Mouse (Mus musculus) heart, embryonic 12.5 days (tissue): Measurements from ENCODE around the gene Gna11. TPM values are rescaled to one million over a fixed set of nuclear protein-coding genes. Genes with fewer than 3 reads are reported as not detected.
A peak's percentile ranks its signal among the peaks of the same experiment; 100 is the strongest.

Experiments
- ATAC-seq: fragments of 200-750 bp; cut with Nextera tagmentation; 2 replicates; pipeline ENCODE4 v1.8.0; 2017; ENCODE audit warnings: moderate TSS enrichment, moderate library complexity; ENCODE audit not compliant: insufficient number of reproducible peaks, low FRiP score
- H3K27ac ChIP-seq: fragments of 300-500 bp; sonication (generic); 2 replicates; pipeline ENCODE4 v1.5.1; 2016; ENCODE audit warnings: mild to moderate bottlenecking, moderate library complexity; ENCODE audit not compliant: poor library complexity, severe bottlenecking
- H3K27me3 ChIP-seq: fragments of 300-500 bp; sonication (generic); replicated peaks from 2 replicates; pipeline ENCODE4 v1.6.1; 2016; ENCODE audit warnings: mild to moderate bottlenecking, moderate library complexity
- H3K36me3 ChIP-seq: fragments of 300-500 bp; sonication (generic); 2 replicates; pipeline ENCODE4 v1.6.1; 2016; ENCODE audit warnings: mild to moderate bottlenecking, moderate library complexity
- H3K4me1 ChIP-seq: fragments of 300-500 bp; sonication (generic); replicated peaks from 2 replicates; pipeline ENCODE4 v1.6.1; 2016; ENCODE audit warnings: mild to moderate bottlenecking
- H3K4me2 ChIP-seq: fragments of 300-500 bp; sonication (generic); 2 replicates; pipeline ENCODE4 v1.6.1; 2016; ENCODE audit warnings: mild to moderate bottlenecking, moderate library complexity
- H3K4me3 ChIP-seq: fragments of 300-500 bp; sonication (generic); 2 replicates; pipeline ENCODE4 v1.5.1; 2016; ENCODE audit warnings: mild to moderate bottlenecking
- H3K9ac ChIP-seq: fragments of 300-500 bp; sonication (generic); 2 replicates; pipeline ENCODE4 v1.6.1; 2016; ENCODE audit warnings: mild to moderate bottlenecking, moderate library complexity
- H3K9me3 ChIP-seq: fragments of 300-500 bp; sonication (generic); replicated peaks from 2 replicates; pipeline ENCODE4 v1.6.1; 2016; ENCODE audit warnings: mild to moderate bottlenecking, moderate library complexity
- WGBS: fragments of 180-500 bp; shearing (Covaris S2); methylation state at CpG from one replicate; pipeline ENCODE4 v1.1.7; 2016; 5-methylcytosine and 5-hydroxymethylcytosine counted together
- microRNA-seq: library from miRNA; unstranded; fragments of <30 nt; microRNA quantifications from one replicate; pipeline ENCODE4, GENCODE M21; 2017
- polyA plus RNA-seq: library from polyadenylated mRNA; unstranded; fragments of >200 nt; fragmentation: Nextera tagmentation; extraction: Ambion mirVana; gene quantifications from 2 replicates; pipeline ENCODE4 v1.2.1, GENCODE M21; 2016

Gene Gna11
- polyA plus RNA-seq, 1 experiment from 2014 or later, result 58.4 TPM

DNA sequence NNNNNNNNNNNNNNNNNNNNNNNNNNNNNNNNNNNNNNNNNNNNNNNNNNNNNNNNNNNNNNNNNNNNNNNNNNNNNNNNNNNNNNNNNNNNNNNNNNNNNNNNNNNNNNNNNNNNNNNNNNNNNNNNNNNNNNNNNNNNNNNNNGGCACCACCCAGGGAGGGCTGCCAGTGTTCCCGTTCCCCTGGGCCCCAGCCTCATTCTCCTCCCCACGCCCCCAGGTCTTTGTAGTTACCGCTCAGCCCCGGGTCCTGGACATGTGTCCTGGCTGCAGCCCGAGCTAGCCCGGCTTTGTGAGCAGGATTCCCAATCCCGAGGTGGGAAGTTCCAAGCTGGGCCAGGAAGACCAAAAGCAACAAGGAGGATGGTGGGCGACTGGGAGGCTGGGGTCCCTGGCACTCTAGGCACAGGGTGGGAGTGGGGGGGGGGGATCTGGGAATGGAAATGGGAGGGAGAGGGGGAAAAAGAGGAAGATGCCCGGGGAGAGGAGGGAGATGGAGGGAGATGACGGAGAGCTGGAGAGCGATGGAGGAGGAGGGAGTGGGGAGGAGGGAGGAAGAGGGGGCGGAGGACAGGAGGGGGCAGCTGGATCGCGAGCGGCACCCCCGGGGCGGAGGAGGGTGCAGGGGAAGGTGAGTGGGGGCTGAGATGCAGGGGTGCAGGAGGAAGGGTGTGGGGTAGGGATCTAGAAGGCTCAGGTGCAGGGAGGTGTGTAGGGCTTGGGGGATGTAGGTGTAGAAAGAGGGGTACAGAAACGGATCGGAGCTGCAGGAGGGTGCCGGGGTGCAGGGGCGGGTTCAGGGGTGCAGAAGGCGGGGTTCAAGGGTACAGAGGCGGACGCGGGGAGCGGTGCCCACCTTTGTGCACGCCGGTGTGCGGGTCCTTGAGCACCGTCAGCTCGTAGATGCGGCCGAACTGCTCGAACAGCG, 63.1 kb downstream of the Gna11 start:
- Histone ChIP-seq H3K4me3 (peak overlapping the region; percentile 51), H3K4me1 (peaks cover 8% of the 10 kb centered on the region), H3K4me2 (peak overlapping the region; percentile 90), H3K9ac (peak overlapping the region; percentile 67), H3K36me3 (peaks cover 9% of the 10 kb centered on the region), H3K27ac (no peak overlapping the region), H3K9me3 (no peaks in the 10 kb centered on the region), H3K27me3 (peaks cover 56% of the 10 kb centered on the region)
- ATAC-seq, result no peak
- WGBS, result 6% methylated on average over 35 of the region's 35 CpGs

Small RNA genes within 50 kb of the gene (microRNA-seq; reads per million reads assigned to microRNA genes)
- not detected for gene Gm25595

Other genes starting within 250 kb of the Gna11 start
- 37.3 and 40.3 TPM in 2 replicates for gene Cactin, start 224.1 kb downstream of the Gna11 start, polyA plus RNA-seq
- gene Tbxa2r, start 216.5 kb downstream of the Gna11 start, polyA plus RNA-seq, result 13.4 TPM in 2 replicates
- not detected in 2 replicates for gene Gipc3, start 201.9 kb downstream of the Gna11 start, polyA plus RNA-seq
- 107 and 109 TPM in 2 replicates for gene Hmg20b, start 194.7 kb downstream of the Gna11 start, polyA plus RNA-seq
- gene Mfsd12, start 187.7 kb downstream of the Gna11 start, polyA plus RNA-seq, result 13.0 and 13.4 TPM in 2 replicates
- 0.82 and 0.91 TPM in 2 replicates for gene 4930404N11Rik, start 179.4 kb downstream of the Gna11 start, polyA plus RNA-seq
- 96.4 and 99.5 TPM in 2 replicates for gene Fzr1, start 166.7 kb downstream of the Gna11 start, polyA plus RNA-seq
- 66.7 and 66.9 TPM in 2 replicates for gene Dohh, start 160.8 kb downstream of the Gna11 start, polyA plus RNA-seq
- gene Gm48551, start 160.7 kb downstream of the Gna11 start, polyA plus RNA-seq, result 1.9 and 2.2 TPM in 2 replicates
- gene Gm48552, start 156.2 kb downstream of the Gna11 start, polyA plus RNA-seq, result 1.2 and 1.8 TPM in 2 replicates
- gene Smim24, start 152.1 kb downstream of the Gna11 start, polyA plus RNA-seq, result 2.9 and 4.3 TPM in 2 replicates
- 39.3 and 40.7 TPM in 2 replicates for gene Nfic, start 89.6 kb downstream of the Gna11 start, polyA plus RNA-seq
- gene Celf5, start 62.5 kb downstream of the Gna11 start, polyA plus RNA-seq, result 0.19 and 0.28 TPM in 2 replicates
- 54.9 and 60.2 TPM in 2 replicates for gene Ncln, start 48.8 kb downstream of the Gna11 start, polyA plus RNA-seq
- 0.42 and 0.52 TPM in 2 replicates for gene S1pr4, start 45.1 kb downstream of the Gna11 start, polyA plus RNA-seq
- 1.9 and 2.3 TPM in 2 replicates for gene Gna15, start 21.0 kb downstream of the Gna11 start, polyA plus RNA-seq
- 636 and 677 TPM in 2 replicates for gene Aes, start 14.3 kb upstream of the Gna11 start, polyA plus RNA-seq
- gene Tle2, start 29.4 kb upstream of the Gna11 start, polyA plus RNA-seq, result 25.8 and 30.8 TPM in 2 replicates
- 27.2 and 27.4 TPM in 2 replicates for gene Tle6, start 55.9 kb upstream of the Gna11 start, polyA plus RNA-seq
- gene BC025920, start 61.1 kb upstream of the Gna11 start, polyA plus RNA-seq, result 0.50 and 0.72 TPM in 2 replicates
- gene Sirt6, start 82.6 kb upstream of the Gna11 start, polyA plus RNA-seq, result 25.4 and 25.6 TPM in 2 replicates
- 9.6 and 12.1 TPM in 2 replicates for gene Ankrd24, start 83.3 kb upstream of the Gna11 start, polyA plus RNA-seq
- 3.3 and 3.5 TPM in 2 replicates for gene Gm10778, start 103.9 kb upstream of the Gna11 start, polyA plus RNA-seq
- 10.3 and 11.5 TPM in 2 replicates for gene Zfp433, start 159.6 kb upstream of the Gna11 start, polyA plus RNA-seq
- 3.9 and 4.5 TPM in 2 replicates for gene Gm3055, start 226.0 kb upstream of the Gna11 start, polyA plus RNA-seq